Mouse (Mus musculus): ENCODE results near the gene Sema5b. TPM values are rescaled to one million over a fixed set of nuclear protein-coding genes. Genes with fewer than 3 reads are reported as not detected.

Sema5b gene
- total and polyA plus RNA-seq, 3 experiments, result not detected

DNA sequence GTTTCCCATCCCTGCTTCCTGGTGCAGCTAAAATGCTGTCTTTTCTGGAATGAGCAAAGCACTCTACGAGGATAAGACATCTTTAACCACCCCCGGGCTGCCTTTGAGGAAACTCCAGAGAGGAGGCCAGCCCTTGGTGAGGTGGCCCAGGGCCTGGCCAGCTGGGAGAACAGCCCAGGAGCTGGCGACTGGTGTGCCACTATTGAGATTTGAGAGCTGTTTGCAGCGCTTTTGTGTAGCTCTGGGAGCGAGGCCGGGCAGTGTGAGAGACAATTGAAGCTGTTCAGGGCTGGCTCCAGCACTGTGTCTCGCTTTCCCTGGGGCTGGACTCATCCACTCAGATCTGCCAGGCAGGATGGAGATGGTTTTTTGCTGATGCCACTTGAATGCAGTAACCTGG lies 40.4 kb downstream of the Sema5b start:
- H3K27me3 ChIP-seq (ENCODE audit: control insufficient read depth in 1 of 2, insufficient read depth in 2 of 2, low read length in 2 of 2), result no peaks in the 10 kb centered on the region

DNA sequence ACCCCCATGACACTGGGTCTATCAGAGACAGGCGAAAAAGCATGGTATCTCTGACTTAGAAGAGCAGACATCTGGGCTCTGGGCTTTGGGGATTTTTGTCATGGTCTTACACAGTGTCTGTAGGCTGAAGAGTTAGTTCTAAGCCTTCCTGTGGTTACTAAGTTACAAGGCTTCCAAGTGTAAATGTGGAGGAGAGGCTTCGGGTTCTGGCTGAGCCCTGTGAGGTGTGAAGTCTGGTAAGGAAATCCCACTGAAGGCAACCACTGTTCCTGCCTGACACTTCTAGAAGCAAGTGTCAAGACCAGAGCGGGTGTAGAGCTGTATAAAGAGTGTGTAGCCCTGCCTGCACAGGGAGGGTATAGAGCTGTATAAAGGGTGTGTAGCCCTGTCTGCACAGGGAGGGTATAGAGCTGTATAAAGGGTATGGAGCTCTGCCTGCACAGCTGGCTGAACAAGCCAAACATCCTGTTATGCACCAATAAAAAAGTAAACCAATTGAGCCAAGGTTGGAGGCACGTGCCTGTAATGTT lies 42.7 kb downstream of the Sema5b start:
- H3K4me3 ChIP-seq (ENCODE audit: control insufficient read depth in 1 of 2, insufficient read depth in 1 of 2, low read depth in 2 of 2, low read length in 2 of 2), result no peak overlapping the region
- no peaks in the 10 kb centered on the region for H3K4me1 ChIP-seq (ENCODE audit: control insufficient read depth in 1 of 2, insufficient read depth in 2 of 2, low read length in 2 of 2)
- no peak for DNase-seq (ENCODE audit: low read depth, low spot score)
- H3K27me3 ChIP-seq (ENCODE audit: control insufficient read depth in 1 of 2, insufficient read depth in 2 of 2, low read length in 2 of 2), result no peaks in the 10 kb centered on the region
- H3K79me2 ChIP-seq (ENCODE audit: control insufficient read depth, insufficient read depth, low read length, poor library complexity), result no peaks in the 10 kb centered on the region
- H3K9me3 ChIP-seq (replicated peaks; ENCODE audit: insufficient read depth, low read length), result no peaks in the 10 kb centered on the region
- H3K9ac ChIP-seq (ENCODE audit: control insufficient read depth, low read depth, low read length, poor library complexity, severe bottlenecking), result no peak overlapping the region
- no peaks in the 10 kb centered on the region for H3K36me3 ChIP-seq (ENCODE audit: control insufficient read depth in 1 of 2, insufficient read depth in 2 of 2, low read length in 2 of 2)
- TF ChIP-seq MYB (IDR thresholded peaks at IDR 0.05; ENCODE audit: low read depth, low read length), result no peak
- H3K27ac ChIP-seq (ENCODE audit: control insufficient read depth, low read depth, low read length), result no peak overlapping the region

More for the DNA sequence above, 40.4 kb downstream of the Sema5b start:
- Histone ChIP-seq H3K4me3 (ENCODE audit: control insufficient read depth in 1 of 2, insufficient read depth in 1 of 2, low read depth in 2 of 2, low read length in 2 of 2) (no peak overlapping the region), H3K9ac (ENCODE audit: control insufficient read depth, low read depth, low read length, poor library complexity, severe bottlenecking) (no peak overlapping the region), H3K36me3 (ENCODE audit: control insufficient read depth in 1 of 2, insufficient read depth in 2 of 2, low read length in 2 of 2) (no peaks in the 10 kb centered on the region), H3K79me2 (ENCODE audit: control insufficient read depth, insufficient read depth, low read length, poor library complexity) (no peaks in the 10 kb centered on the region), H3K4me1 (ENCODE audit: control insufficient read depth in 1 of 2, insufficient read depth in 2 of 2, low read length in 2 of 2) (no peaks in the 10 kb centered on the region), H3K9me3 (replicated peaks; ENCODE audit: insufficient read depth, low read length) (no peaks in the 10 kb centered on the region), H3K27ac (ENCODE audit: control insufficient read depth, low read depth, low read length) (no peak overlapping the region)
- DNase-seq (ENCODE audit: low read depth, low spot score), result no peak
- TF ChIP-seq MAFK (IDR thresholded peaks at IDR 0.05; ENCODE audit: borderline replicate concordance, low read depth, low read length) (no peak), ZC3H11A (IDR thresholded peaks at IDR 0.05; ENCODE audit: low read depth, low read length) (no peak), ZNF384 (IDR thresholded peaks at IDR 0.05; ENCODE audit: low read depth, low read length) (no peak), TAL1 (IDR thresholded peaks at IDR 0.05; ENCODE audit: low read length) (no peak), MEF2A (IDR thresholded peaks at IDR 0.05; ENCODE audit: extremely low read depth, insufficient replicate concordance, low read depth, low read length, poor library complexity, severe bottlenecking) (no peak), CHD1 (IDR thresholded peaks at IDR 0.05; ENCODE audit: low read depth, low read length) (no peak), SIN3A (IDR thresholded peaks at IDR 0.05; ENCODE audit: low read length) (no peak)

DNA sequence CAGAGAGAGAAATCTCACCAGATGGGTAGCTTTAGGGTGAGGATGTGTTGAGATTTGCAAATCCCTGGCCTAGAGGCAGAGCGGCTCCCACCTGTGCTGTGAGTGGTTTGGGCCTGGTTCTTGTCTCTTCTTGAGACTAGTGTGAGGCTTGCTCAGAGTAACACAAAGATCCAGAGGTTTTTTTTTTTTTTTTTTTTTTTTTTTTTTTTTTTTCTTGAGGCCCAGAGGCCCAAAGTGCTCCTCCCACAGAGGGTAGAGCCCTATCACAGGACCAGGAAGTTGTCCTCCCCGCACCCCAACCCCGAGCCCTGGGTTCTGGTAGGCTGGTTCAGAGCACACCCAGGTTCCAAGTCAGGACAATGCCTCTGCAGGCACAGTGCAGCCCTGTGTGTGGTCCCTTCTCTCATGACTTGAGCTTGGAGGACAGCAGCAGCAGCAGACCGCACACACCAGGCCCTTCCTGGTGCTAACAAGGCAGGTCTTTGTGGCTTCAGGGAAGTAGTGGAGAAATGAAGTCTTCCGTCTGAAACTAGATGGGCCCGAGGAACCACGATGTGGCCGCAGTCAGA lies 44.3 kb downstream of the Sema5b start:
- H3K27ac ChIP-seq (ENCODE audit: control insufficient read depth, low read depth, low read length), result no peak overlapping the region
- H3K27me3 ChIP-seq (ENCODE audit: control insufficient read depth in 1 of 2, insufficient read depth in 2 of 2, low read length in 2 of 2), result no peaks in the 10 kb centered on the region
- no peak overlapping the region for H3K9ac ChIP-seq (ENCODE audit: control insufficient read depth, low read depth, low read length, poor library complexity, severe bottlenecking)

More for the DNA sequence above, 44.3 kb downstream of the Sema5b start:
- H3K36me3 ChIP-seq (ENCODE audit: control insufficient read depth in 1 of 2, insufficient read depth in 2 of 2, low read length in 2 of 2), result no peaks in the 10 kb centered on the region
- DNase-seq (ENCODE audit: low read depth, low spot score), result no peak
- H3K79me2 ChIP-seq (ENCODE audit: control insufficient read depth, insufficient read depth, low read length, poor library complexity), result no peaks in the 10 kb centered on the region
- no peak overlapping the region for H3K4me3 ChIP-seq (ENCODE audit: control insufficient read depth in 1 of 2, insufficient read depth in 1 of 2, low read depth in 2 of 2, low read length in 2 of 2)
- TF ChIP-seq GABPA (IDR thresholded peaks at IDR 0.05; ENCODE audit: low read depth, low read length) (no peak), CHD2 (IDR thresholded peaks at IDR 0.05; ENCODE audit: low read length) (no peak), RCOR1 (IDR thresholded peaks at IDR 0.05; ENCODE audit: low read depth, low read length) (no peak), ETS1 (IDR thresholded peaks at IDR 0.05; ENCODE audit: low read depth, low read length) (no peak), SMC3 (IDR thresholded peaks at IDR 0.05; ENCODE audit: low read depth, low read length) (no peak), MEF2A (IDR thresholded peaks at IDR 0.05; ENCODE audit: extremely low read depth, insufficient replicate concordance, low read depth, low read length, poor library complexity, severe bottlenecking) (no peak), ZC3H11A (IDR thresholded peaks at IDR 0.05; ENCODE audit: low read depth, low read length) (no peak), MAFK (IDR thresholded peaks at IDR 0.05; ENCODE audit: borderline replicate concordance, low read depth, low read length) (no peak), E2F4 (IDR thresholded peaks at IDR 0.05; ENCODE audit: borderline replicate concordance, low read depth, low read length) (no peak), TAL1 (IDR thresholded peaks at IDR 0.05; ENCODE audit: low read length) (no peak), RAD21 (IDR thresholded peaks at IDR 0.05; ENCODE audit: low read depth, low read length) (no peak), NRF1 (IDR thresholded peaks at IDR 0.05; ENCODE audit: insufficient read depth, low read depth, low read length, poor library complexity, severe bottlenecking) (no peak), JUND (IDR thresholded peaks at IDR 0.05; ENCODE audit: low read depth, low read length) (no peak), ZNF384 (IDR thresholded peaks at IDR 0.05; ENCODE audit: low read depth, low read length) (no peak), POLR2AphosphoS5 (IDR thresholded peaks at IDR 0.05; ENCODE audit: borderline replicate concordance, low read depth, low read length) (no peak)
- H3K9me3 ChIP-seq (replicated peaks; ENCODE audit: insufficient read depth, low read length), result no peaks in the 10 kb centered on the region
- H3K4me1 ChIP-seq (ENCODE audit: control insufficient read depth in 1 of 2, insufficient read depth in 2 of 2, low read length in 2 of 2), result no peaks in the 10 kb centered on the region
